Mouse (Mus musculus) liver, postnatal 0 days (tissue): ENCODE measurements around the gene Gm45837.

ENCODE experiments used
- CTCF ChIP-seq: sonication (generic); IDR thresholded peaks from 2 replicates; pipeline ENCODE4 v1.5.1; 2016; ENCODE audit warnings: antibody characterized with exemption, low read depth
- EP300 ChIP-seq: IDR thresholded peaks from 2 replicates; pipeline ENCODE4 v1.6.1; 2016; ENCODE audit warnings: antibody characterized with exemption, low read depth, mild to moderate bottlenecking

DNA sequence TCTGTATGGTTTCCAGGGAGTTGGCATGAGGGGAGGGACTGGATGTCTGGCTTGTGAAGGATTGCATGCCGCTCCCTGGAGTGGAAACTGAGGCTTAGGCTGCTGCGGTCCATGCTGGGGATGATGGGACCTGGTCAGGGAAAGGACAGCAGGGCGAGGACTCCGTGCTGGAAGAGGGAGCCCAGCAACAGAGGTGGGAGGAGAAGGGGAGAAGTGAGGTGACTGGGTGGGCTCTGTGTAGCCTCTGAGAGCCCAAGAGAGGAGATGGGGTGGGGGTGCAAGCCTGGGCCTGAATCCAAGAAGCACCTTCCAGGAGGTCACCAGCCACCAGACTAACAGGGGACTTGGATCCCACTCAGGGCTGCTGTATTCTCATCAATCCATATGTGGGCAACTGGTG, 45.6 kb downstream of the Gm45837 start:
- TF ChIP-seq CTCF: no peak
- TF ChIP-seq EP300: no peak
